Mouse (Mus musculus) thymus, postnatal 10 days (tissue): Measurements from ENCODE around the gene Tcf7l1.

Experiments
- DNase-seq, 2 experiments: peaks; one replicate each; pipeline ENCODE4 v3.0.0; 2021; ENCODE audit warnings: low spot score in 2 of 2

Tcf7l1 gene

GRCm38 (mm10) chr6:72623661-72624402 is 165.2 kb downstream of the Tcf7l1 start:
- DNase-seq = no peak

GRCm38 (mm10) chr6:72622917-72623316 is 166.1 kb downstream of the Tcf7l1 start:
- DNase-seq = no peak

- DNase-seq = no peak
Measured at GRCm38 (mm10) chr6:72620920-72621319, 168.1 kb downstream of the Tcf7l1 start.

- DNase-seq = no peak
Measured at GRCm38 (mm10) chr6:72619734-72620532, 169.1 kb downstream of the Tcf7l1 start.

GRCm38 (mm10) chr6:72616643-72617288 is 172.3 kb downstream of the Tcf7l1 start, which contains the start of gene Tgoln1:
Gene Tgoln1 (minus strand): TSS chr6:72617000.
- peak; percentile 93 to 96 for DNase-seq

- DNase-seq = peak; percentile 24 to 26
Measured at GRCm38 (mm10) chr6:72615561-72616375, 173.3 kb downstream of the Tcf7l1 start.

- no peak for DNase-seq
Measured at GRCm38 (mm10) chr6:72615151-72615550, 173.9 kb downstream of the Tcf7l1 start.

- DNase-seq = no peak
Measured at GRCm38 (mm10) chr6:72610261-72610660, 178.8 kb downstream of the Tcf7l1 start.

- DNase-seq = no peak
Measured at GRCm38 (mm10) chr6:72608662-72609184, 180.3 kb downstream of the Tcf7l1 start.

- no peak for DNase-seq
Measured at GRCm38 (mm10) chr6:72607676-72608075, 181.4 kb downstream of the Tcf7l1 start.

- DNase-seq = no peak
Measured at GRCm38 (mm10) chr6:72607060-72607459, 182.0 kb downstream of the Tcf7l1 start.

GRCm38 (mm10) chr6:72604066-72604465 is 185.0 kb downstream of the Tcf7l1 start:
- no peak for DNase-seq

GRCm38 (mm10) chr6:72601732-72602131 is 187.3 kb downstream of the Tcf7l1 start:
- DNase-seq = peak; percentile 67 to 84

- no peak for DNase-seq
Measured at GRCm38 (mm10) chr6:72600771-72601170, 188.3 kb downstream of the Tcf7l1 start.

- DNase-seq = no peak
Measured at GRCm38 (mm10) chr6:72600216-72600615, 188.8 kb downstream of the Tcf7l1 start.

GRCm38 (mm10) chr6:72598791-72599557 is 190.1 kb downstream of the Tcf7l1 start:
- DNase-seq = peak in 1 of 2 experiments; percentile 25

- peak; percentile 80 to 82 for DNase-seq
Measured at GRCm38 (mm10) chr6:72597956-72598753, 190.9 kb downstream of the Tcf7l1 start, which contains the start of the genes Elmod3 and Retsat. Gene Elmod3 (minus strand): TSS chr6:72598413. Gene Retsat (plus strand): TSS chr6:72598475.

- DNase-seq = no peak
Measured at GRCm38 (mm10) chr6:72597083-72597874, 191.8 kb downstream of the Tcf7l1 start.

- DNase-seq = no peak
Measured at GRCm38 (mm10) chr6:72593914-72594313, 195.1 kb downstream of the Tcf7l1 start.
